Mouse (Mus musculus): ENCODE results near the gene Slc9b1. TPM values are rescaled to one million over a fixed set of nuclear protein-coding genes. Genes with fewer than 3 reads are reported as not detected.

Gene Slc9b1
- polyA plus RNA-seq, 1 experiment from 2014 or later: 0.57 TPM

DNA sequence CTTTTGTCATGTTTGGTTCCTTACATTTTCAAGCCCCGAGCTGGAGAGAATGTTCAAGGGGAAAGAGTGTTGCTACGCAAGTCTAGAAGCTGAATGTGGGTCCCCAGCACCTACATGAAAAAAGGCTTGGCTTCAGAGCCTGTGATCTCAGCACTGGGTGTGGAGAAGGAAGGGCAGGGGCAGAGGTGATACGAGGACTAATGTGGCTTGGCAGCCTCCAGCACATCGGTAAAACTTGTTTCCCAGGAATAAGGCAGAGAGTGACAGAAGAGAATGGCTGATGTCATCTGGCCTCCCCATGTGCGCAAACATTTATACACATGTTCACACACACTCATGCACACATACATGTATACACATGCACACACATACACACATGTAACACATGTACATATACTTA, 47.3 kb downstream of the Slc9b1 start:
- H3K27ac ChIP-seq: no peak overlapping the region
- H3K4me3 ChIP-seq: no peak overlapping the region
- H3K27me3 ChIP-seq: no peaks in the 10 kb centered on the region
- no peaks in the 10 kb centered on the region for H3K36me3 ChIP-seq
- no peaks in the 10 kb centered on the region for H3K9me3 ChIP-seq
- no peak overlapping the region for H3K4me2 ChIP-seq
- no peaks in the 10 kb centered on the region for H3K4me1 ChIP-seq
- H3K9ac ChIP-seq: no peak overlapping the region
- ATAC-seq (ENCODE audit: borderline replicate concordance, extremely low read depth, low FRiP score, low TSS enrichment): no peak
- WGBS: 68% methylated on average over 5 of the region's 5 CpGs

DNA sequence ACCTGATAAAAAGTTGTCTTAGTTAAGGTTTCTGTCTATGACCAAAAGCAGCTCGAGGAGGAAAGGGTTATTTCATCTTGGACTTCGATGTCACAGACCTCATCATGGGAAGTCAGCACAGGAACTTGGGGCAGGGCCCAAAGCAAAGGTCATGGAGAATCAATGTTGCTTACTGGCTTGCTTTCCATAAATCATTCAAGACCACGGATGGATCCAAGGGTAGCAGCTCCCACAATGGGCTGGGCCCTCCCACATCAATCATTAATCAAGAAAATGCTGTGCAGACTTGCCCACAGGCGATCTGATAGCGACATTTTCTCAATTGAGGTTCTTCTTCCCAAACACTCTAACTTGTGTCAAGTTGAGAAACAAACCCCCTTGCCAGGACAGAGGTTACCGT, 48.3 kb downstream of the Slc9b1 start:
- no peak for ATAC-seq (ENCODE audit: borderline replicate concordance, extremely low read depth, low FRiP score, low TSS enrichment)
- Histone ChIP-seq H3K9ac (no peak overlapping the region), H3K9me3 (no peaks in the 10 kb centered on the region), H3K27me3 (no peaks in the 10 kb centered on the region), H3K36me3 (no peaks in the 10 kb centered on the region), H3K4me2 (no peak overlapping the region), H3K27ac (no peak overlapping the region), H3K4me3 (no peak overlapping the region), H3K4me1 (no peaks in the 10 kb centered on the region)
- 46% methylated on average over 6 of the region's 6 CpGs for WGBS

DNA sequence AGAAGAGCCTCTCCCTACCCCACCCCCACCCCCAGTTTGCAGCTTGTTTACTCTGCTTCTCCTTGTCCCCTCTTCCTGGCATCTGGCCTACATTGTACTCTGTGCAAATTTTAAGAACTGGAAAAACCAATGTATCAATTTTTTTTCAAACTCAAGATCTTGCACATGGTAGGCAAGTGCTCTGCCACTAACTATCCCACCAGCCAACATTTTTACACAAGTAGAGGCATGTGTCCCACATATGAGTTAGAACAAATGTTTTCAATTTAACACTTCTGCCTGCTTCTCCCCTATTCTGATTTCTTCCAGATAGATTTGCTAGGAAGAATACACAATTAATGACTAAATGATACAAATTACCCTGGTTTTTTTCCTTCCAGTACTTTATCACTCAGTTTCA, 49.3 kb downstream of the Slc9b1 start:
- Histone ChIP-seq H3K9me3 (no peaks in the 10 kb centered on the region), H3K36me3 (no peaks in the 10 kb centered on the region), H3K27ac (no peak overlapping the region), H3K27me3 (no peaks in the 10 kb centered on the region), H3K4me2 (no peak overlapping the region), H3K9ac (no peak overlapping the region), H3K4me1 (no peaks in the 10 kb centered on the region), H3K4me3 (no peak overlapping the region)
- ATAC-seq (ENCODE audit: borderline replicate concordance, extremely low read depth, low FRiP score, low TSS enrichment): no peak

DNA sequence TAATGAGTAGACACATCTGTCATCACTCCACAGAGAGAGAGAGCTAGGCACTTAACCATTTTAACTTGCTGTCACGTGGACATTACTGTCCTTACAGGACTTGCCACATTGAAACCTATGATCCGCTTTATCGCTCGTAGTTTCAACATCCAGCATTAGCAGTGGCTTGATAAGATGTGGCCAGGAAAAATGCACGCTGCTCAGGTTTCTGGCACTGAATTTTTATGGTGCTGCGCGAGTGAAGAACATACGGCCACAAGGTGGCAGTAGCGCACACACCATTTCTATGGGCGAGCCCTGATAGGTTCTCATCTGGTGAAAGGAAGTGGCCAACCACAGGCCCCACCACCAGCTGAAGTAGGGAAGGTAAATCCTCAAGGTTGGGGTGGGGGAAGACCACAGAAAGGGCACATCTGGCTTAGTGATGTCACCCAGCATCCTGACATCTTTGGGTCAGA, 54.4 kb downstream of the Slc9b1 start:
- H3K4me3 ChIP-seq: no peak overlapping the region

DNA sequence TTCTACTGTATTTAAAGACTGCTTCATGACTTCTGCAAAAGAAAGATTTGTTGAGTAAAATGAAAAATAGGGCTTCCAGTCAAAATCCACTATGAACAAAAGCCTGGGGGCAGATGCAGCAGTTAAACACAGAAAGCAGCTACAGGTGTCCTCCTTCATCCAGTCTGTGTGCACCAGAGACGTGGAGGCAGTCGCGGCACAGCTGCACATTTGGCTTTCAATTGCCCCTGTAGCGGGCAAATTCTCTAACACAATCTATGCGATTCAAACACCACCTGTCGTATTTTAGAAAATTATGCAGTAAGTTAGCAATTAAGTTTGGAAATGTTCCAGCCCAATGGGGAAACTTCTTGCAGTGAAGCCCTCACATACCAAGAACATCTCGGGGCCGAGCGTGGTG, 55.4 kb downstream of the Slc9b1 start:
- no peak for ATAC-seq (ENCODE audit: borderline replicate concordance, extremely low read depth, low FRiP score, low TSS enrichment)
- Histone ChIP-seq H3K4me2 (no peak overlapping the region), H3K27ac (no peak overlapping the region), H3K9me3 (no peaks in the 10 kb centered on the region), H3K4me1 (no peaks in the 10 kb centered on the region), H3K27me3 (no peaks in the 10 kb centered on the region), H3K4me3 (no peak overlapping the region), H3K36me3 (peaks cover 14% of the 10 kb centered on the region; the same call in 1 of the 2 replicates), H3K9ac (no peak overlapping the region)
- 78% methylated on average over 9 of the region's 9 CpGs for WGBS

More for the DNA sequence above, 54.4 kb downstream of the Slc9b1 start:
- ATAC-seq (ENCODE audit: borderline replicate concordance, extremely low read depth, low FRiP score, low TSS enrichment): peak; percentile 65; the same call in 1 of the 2 replicates
- 2% methylated on average over 10 of the region's 10 CpGs for WGBS
- H3K9me3 ChIP-seq: no peaks in the 10 kb centered on the region
- no peak overlapping the region for H3K27ac ChIP-seq
- no peaks in the 10 kb centered on the region for H3K27me3 ChIP-seq
- H3K36me3 ChIP-seq: peaks cover 12% of the 10 kb centered on the region; the same call in 1 of the 2 replicates
- no peak overlapping the region for H3K9ac ChIP-seq
- no peak overlapping the region for H3K4me2 ChIP-seq
- H3K4me1 ChIP-seq: no peaks in the 10 kb centered on the region

DNA sequence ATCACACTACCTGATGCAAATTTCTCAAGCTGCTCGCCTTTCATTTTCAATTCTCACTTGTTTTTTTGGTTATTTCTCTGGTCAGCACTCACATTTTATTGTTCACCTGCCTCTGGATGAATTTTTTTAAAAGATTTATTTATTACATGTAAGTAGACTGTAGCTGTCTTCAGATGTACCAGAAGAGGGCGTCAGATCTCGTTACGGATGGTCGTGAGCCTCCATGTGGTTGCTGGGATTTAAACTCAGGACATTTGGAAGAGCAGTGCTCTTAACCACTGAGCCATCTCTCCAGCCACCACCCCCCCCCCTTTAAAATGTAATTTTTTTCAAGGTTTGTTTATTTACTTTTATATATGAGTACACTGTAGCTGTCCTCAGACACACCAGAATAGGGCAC, 56.0 kb downstream of the Slc9b1 start:
- Histone ChIP-seq H3K9ac (no peak overlapping the region), H3K9me3 (no peaks in the 10 kb centered on the region), H3K27ac (no peak overlapping the region), H3K4me2 (no peak overlapping the region), H3K4me1 (no peaks in the 10 kb centered on the region), H3K36me3 (peaks cover 17% of the 10 kb centered on the region; the same call in 1 of the 2 replicates), H3K4me3 (no peak overlapping the region), H3K27me3 (no peaks in the 10 kb centered on the region)
- no peak for ATAC-seq (ENCODE audit: borderline replicate concordance, extremely low read depth, low FRiP score, low TSS enrichment)
- 72% methylated on average over 5 of the region's 5 CpGs for WGBS

DNA sequence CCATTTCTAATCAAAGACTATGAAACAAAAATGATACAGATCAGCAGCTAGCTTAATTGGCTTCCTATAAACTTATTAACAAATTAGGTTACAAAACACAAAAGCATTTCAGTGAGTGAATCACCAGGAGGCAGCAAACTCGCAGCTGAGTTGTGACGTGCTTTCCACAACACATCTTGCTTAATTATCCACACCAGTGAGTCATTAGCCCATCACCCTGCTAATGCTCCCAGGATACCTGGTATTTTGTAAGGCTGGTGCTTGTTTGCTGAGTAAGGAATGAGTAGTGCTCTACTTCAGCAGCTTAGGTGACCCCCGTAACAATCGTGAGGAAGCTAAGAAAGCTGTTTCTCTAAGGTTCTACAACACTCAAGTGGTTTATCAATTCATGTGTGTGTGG, 56.8 kb downstream of the Slc9b1 start:
- WGBS: 70% methylated on average over 4 of the region's 4 CpGs

DNA sequence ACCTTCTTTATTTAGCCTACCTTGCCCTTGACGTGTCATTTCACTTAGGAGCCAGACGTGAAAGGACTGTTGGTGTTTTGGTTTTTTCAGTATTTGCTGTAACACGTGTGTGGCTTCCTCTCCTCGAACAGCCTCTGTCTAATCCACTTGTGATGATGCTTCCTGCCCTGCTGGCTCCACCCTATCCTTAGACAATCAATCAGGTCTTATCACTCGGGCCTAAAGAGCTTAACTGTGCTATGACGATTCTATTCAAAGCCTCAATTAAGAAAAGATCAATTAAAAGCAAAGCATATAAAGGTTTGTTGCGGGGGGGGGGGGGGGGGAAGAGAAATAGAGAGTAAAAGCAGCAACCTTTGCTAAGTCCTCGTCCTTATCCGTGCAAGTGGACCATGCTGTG, 59.5 kb downstream of the Slc9b1 start:
- Histone ChIP-seq H3K27ac (no peak overlapping the region), H3K4me2 (no peak overlapping the region), H3K9me3 (no peaks in the 10 kb centered on the region), H3K9ac (no peak overlapping the region), H3K27me3 (no peaks in the 10 kb centered on the region), H3K4me1 (no peaks in the 10 kb centered on the region), H3K4me3 (no peak overlapping the region), H3K36me3 (peaks cover 28% of the 10 kb centered on the region)
- ATAC-seq (ENCODE audit: borderline replicate concordance, extremely low read depth, low FRiP score, low TSS enrichment): no peak
- 64% methylated on average over 9 of the region's 9 CpGs for WGBS

More for the DNA sequence above, 56.8 kb downstream of the Slc9b1 start:
- no peak overlapping the region for H3K4me2 ChIP-seq
- no peak overlapping the region for H3K9ac ChIP-seq
- no peaks in the 10 kb centered on the region for H3K27me3 ChIP-seq
- H3K9me3 ChIP-seq: no peaks in the 10 kb centered on the region
- no peak overlapping the region for H3K4me3 ChIP-seq
- H3K27ac ChIP-seq: no peak overlapping the region
- peaks cover 21% of the 10 kb centered on the region for H3K36me3 ChIP-seq
- no peaks in the 10 kb centered on the region for H3K4me1 ChIP-seq
- no peak for ATAC-seq (ENCODE audit: borderline replicate concordance, extremely low read depth, low FRiP score, low TSS enrichment)

DNA sequence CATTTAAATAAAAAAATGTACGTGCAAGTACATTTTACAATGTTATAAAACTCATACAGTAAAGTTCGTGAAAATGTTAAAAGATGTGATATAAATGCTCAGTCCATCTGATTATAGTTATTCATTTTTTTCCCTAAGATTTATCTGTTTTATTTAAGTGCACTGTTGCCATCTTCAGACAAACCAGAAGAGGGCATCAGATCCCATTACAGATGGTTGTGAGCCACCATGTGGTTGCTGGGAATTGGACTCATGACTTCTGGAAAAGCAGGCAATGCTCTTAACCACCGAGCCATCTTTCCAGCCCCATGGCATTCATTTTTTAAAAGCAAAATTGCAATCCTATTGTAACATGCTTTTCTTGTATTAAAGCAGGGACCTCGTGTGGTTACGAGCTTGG, 61.4 kb downstream of the Slc9b1 start:
- Histone ChIP-seq H3K4me2 (no peak overlapping the region), H3K4me3 (no peak overlapping the region), H3K4me1 (no peaks in the 10 kb centered on the region), H3K36me3 (peaks cover 28% of the 10 kb centered on the region), H3K27me3 (no peaks in the 10 kb centered on the region), H3K27ac (no peak overlapping the region), H3K9ac (no peak overlapping the region), H3K9me3 (no peaks in the 10 kb centered on the region)
- no peak for ATAC-seq (ENCODE audit: borderline replicate concordance, extremely low read depth, low FRiP score, low TSS enrichment)
- 96% methylated on average over 5 of the region's 5 CpGs for WGBS

DNA sequence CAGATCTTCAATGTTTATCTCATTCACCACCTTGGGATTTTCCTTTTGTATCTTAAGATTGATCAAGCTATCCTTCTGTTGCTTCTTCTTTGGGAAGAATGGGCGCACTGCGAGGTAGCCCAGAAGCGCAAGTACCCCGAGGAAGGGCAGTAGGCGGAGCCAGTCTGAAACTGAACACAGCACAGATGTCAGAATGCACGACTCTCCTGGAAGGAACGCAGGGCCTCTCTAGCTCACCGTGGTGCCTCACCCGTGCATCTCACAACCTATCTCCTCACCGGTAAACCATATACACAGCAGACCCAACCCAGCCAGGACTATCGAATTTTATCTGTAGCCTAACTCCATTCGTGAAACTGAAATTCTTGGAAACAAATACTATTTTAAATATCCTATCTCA, 63.2 kb downstream of the Slc9b1 start:
- Histone ChIP-seq H3K9me3 (no peaks in the 10 kb centered on the region), H3K4me2 (no peak overlapping the region), H3K36me3 (peaks cover 24% of the 10 kb centered on the region), H3K4me3 (no peak overlapping the region), H3K27me3 (no peaks in the 10 kb centered on the region), H3K9ac (no peak overlapping the region), H3K4me1 (no peaks in the 10 kb centered on the region), H3K27ac (no peak overlapping the region)
- 84% methylated on average over 12 of the region's 12 CpGs for WGBS
- no peak for ATAC-seq (ENCODE audit: borderline replicate concordance, extremely low read depth, low FRiP score, low TSS enrichment)

DNA sequence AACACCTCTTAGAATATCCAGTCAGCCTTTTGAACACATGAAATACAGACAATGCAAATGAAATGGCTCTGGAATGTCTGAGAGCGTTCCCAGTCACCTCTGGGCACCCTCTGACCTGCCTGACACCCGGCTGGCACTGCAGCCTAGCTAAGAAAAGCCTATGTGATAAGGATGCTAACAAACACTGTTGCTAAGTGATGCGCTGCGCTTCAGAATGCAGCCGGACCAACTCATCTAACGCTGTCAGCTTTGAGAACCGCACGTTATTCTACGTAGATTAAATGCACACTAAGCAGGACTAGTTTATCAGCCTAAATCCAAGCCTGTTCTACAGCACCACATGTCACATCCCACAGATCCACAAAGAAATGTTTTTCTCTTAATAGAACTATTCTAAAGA, 64.0 kb downstream of the Slc9b1 start:
- H3K9ac ChIP-seq: no peak overlapping the region
- H3K36me3 ChIP-seq: peaks cover 20% of the 10 kb centered on the region
- H3K27me3 ChIP-seq: no peaks in the 10 kb centered on the region
- no peak; the same call in 1 of the 2 replicates for ATAC-seq (ENCODE audit: borderline replicate concordance, extremely low read depth, low FRiP score, low TSS enrichment)
- no peak overlapping the region for H3K4me3 ChIP-seq
- no peak overlapping the region for H3K4me2 ChIP-seq
- H3K9me3 ChIP-seq: no peaks in the 10 kb centered on the region
- no peaks in the 10 kb centered on the region for H3K4me1 ChIP-seq
- 39% methylated on average over 9 of the region's 9 CpGs for WGBS
- H3K27ac ChIP-seq: no peak overlapping the region

DNA sequence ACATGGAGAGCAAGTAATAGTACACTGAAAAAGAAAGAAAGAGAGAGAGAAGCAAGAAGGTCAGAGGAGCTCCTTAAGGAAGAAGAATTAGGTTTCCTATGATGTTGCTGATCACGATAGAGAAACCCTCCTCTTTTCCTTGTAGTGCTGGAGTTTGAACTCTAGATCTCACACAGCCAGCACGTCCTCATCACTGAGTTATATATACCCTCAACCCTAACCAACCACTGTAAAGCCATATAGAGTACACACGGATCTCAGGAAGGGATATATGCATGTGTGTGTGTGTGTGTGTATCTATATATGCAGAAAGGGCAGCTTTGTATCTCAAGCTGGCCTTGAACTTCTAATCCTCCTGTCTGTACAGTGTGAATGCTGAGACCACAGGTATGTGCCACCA, 69.4 kb downstream of the Slc9b1 start:
- Histone ChIP-seq H3K9me3 (no peaks in the 10 kb centered on the region), H3K4me3 (no peak overlapping the region), H3K36me3 (no peaks in the 10 kb centered on the region), H3K4me2 (no peak overlapping the region), H3K4me1 (peaks cover 7% of the 10 kb centered on the region), H3K27ac (no peak overlapping the region), H3K9ac (no peak overlapping the region), H3K27me3 (no peaks in the 10 kb centered on the region)
- no peak for ATAC-seq (ENCODE audit: borderline replicate concordance, extremely low read depth, low FRiP score, low TSS enrichment)
- WGBS: 81% methylated on average over 3 of the region's 3 CpGs

DNA sequence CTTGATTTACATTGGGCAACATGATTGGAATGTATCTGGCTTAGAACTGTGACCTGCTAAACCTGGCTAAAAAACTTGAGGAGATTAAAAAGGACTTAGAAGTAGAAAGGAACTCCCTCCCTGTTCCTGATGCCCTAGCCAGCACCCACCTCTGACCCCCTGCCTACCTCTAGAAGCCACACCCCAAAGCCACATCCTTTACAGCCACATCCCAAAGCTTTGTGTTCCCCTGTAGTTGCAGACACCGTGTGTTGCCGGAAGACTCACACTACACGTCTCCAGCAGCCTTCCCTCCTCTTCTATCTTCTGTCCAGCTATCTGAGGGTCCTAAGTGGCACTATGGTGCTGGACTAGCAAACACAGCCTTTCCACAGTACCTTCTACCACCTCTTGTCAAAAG, 70.0 kb downstream of the Slc9b1 start:
- Histone ChIP-seq H3K27ac (no peak overlapping the region), H3K9me3 (no peaks in the 10 kb centered on the region), H3K4me2 (no peak overlapping the region), H3K4me3 (no peak overlapping the region), H3K27me3 (no peaks in the 10 kb centered on the region), H3K4me1 (peaks cover 8% of the 10 kb centered on the region), H3K9ac (no peak overlapping the region), H3K36me3 (no peaks in the 10 kb centered on the region)
- 75% methylated on average over 3 of the region's 3 CpGs for WGBS
- no peak for ATAC-seq (ENCODE audit: borderline replicate concordance, extremely low read depth, low FRiP score, low TSS enrichment)

Measured in lung, embryonic 15.5 days (tissue).